Mouse (Mus musculus) intestine, postnatal 0 days (tissue): ENCODE measurements at regions not wholly inside any gene's neighbourhood (a gene's known extent, or its start where the extent isn't known, plus 50 kb on each side); places are given as distances from the start of the nearest gene placed in this dataset.

Experiments
- ATAC-seq: fragments of 200-750 bp; cut with Nextera tagmentation; 2 replicates; pipeline ENCODE4 v1.8.0; 2017; ENCODE audit warnings: mild to moderate bottlenecking, moderate TSS enrichment, moderate library complexity
- H3K27ac ChIP-seq: fragments of 300-500 bp; sonication (generic); 2 replicates; pipeline ENCODE4 v1.5.1; 2014; ENCODE audit warnings: mild to moderate bottlenecking, low read depth, low read length, moderate library complexity
- H3K27me3 ChIP-seq: fragments of 300-500 bp; sonication (generic); replicated peaks from 2 replicates; pipeline ENCODE4 v1.6.1; 2014; ENCODE audit warnings: low read length, mixed read lengths; ENCODE audit not compliant: control insufficient read depth, insufficient read depth
- H3K36me3 ChIP-seq: fragments of 300-500 bp; sonication (generic); 2 replicates; pipeline ENCODE4 v1.6.1; 2014; ENCODE audit warnings: mild to moderate bottlenecking, moderate library complexity; ENCODE audit not compliant: control insufficient read depth, insufficient read depth
- H3K4me1 ChIP-seq: fragments of 300-500 bp; sonication (generic); replicated peaks from 2 replicates; pipeline ENCODE4 v1.6.1; 2014; ENCODE audit warnings: antibody characterized with exemption, low read length, mixed read lengths; ENCODE audit not compliant: control insufficient read depth, insufficient read depth
- H3K4me2 ChIP-seq: fragments of 300-500 bp; sonication (generic); replicated peaks from 2 replicates; pipeline ENCODE4 v1.6.1; 2014; ENCODE audit warnings: low read depth, mild to moderate bottlenecking, moderate library complexity
- H3K4me3 ChIP-seq: fragments of 300-500 bp; sonication (generic); 2 replicates; pipeline ENCODE4 v1.5.1; 2014; ENCODE audit warnings: low read depth, low read length
- H3K9ac ChIP-seq: fragments of 300-500 bp; sonication (generic); 2 replicates; pipeline ENCODE4 v1.6.1; 2014; ENCODE audit warnings: mild to moderate bottlenecking, low read depth, low read length
- H3K9me3 ChIP-seq: fragments of 300-500 bp; sonication (generic); 2 replicates; pipeline ENCODE4 v1.6.1; 2016; ENCODE audit warnings: mixed run types; ENCODE audit not compliant: control insufficient read depth
- CTCF ChIP-seq: sonication (generic); IDR thresholded peaks from 2 replicates; pipeline ENCODE4 v1.5.1; 2016; ENCODE audit warnings: low read depth, mild to moderate bottlenecking, control low read depth, antibody characterized with exemption, moderate library complexity
- WGBS: fragments of 180-500 bp; shearing (Covaris S2); extraction: QIAGEN DNeasy Blood & Tissue Kit; methylation state at CpG from one replicate; pipeline ENCODE4 v1.1.7; 2014; 5-methylcytosine and 5-hydroxymethylcytosine counted together

- TF ChIP-seq CTCF, result no peak
- Histone ChIP-seq H3K4me3 (no peak overlapping the region), H3K4me2 (no peak overlapping the region), H3K9me3 (no peaks in the 10 kb centered on the region), H3K27me3 (no peaks in the 10 kb centered on the region), H3K36me3 (no peaks in the 10 kb centered on the region), H3K4me1 (no peaks in the 10 kb centered on the region), H3K27ac (no peak overlapping the region), H3K9ac (no peak overlapping the region)
- ATAC-seq, result no peak
- WGBS, result 40% methylated on average over 7 of the region's 7 CpGs
Measured at GRCm38 (mm10) chr10:91713529-91713928, 532.4 kb upstream of the Tmpo start.

GRCm38 (mm10) chr10:91706816-91707215 is 525.7 kb upstream of the Tmpo start:
- no peaks in the 10 kb centered on the region for H3K4me1 ChIP-seq
- no peak for TF ChIP-seq CTCF
- ATAC-seq, result no peak
- H3K36me3 ChIP-seq, result no peaks in the 10 kb centered on the region
- no peak overlapping the region for H3K4me2 ChIP-seq
- H3K27me3 ChIP-seq, result no peaks in the 10 kb centered on the region
- H3K9me3 ChIP-seq, result no peaks in the 10 kb centered on the region
- H3K9ac ChIP-seq, result no peak overlapping the region
- no peak overlapping the region for H3K27ac ChIP-seq
- H3K4me3 ChIP-seq, result no peak overlapping the region
- 93% methylated on average over 3 of the region's 3 CpGs for WGBS

- no peak overlapping the region for H3K27ac ChIP-seq
- H3K4me2 ChIP-seq, result no peak overlapping the region
- WGBS, result 61% methylated on average over 3 of the region's 3 CpGs
- no peaks in the 10 kb centered on the region for H3K4me1 ChIP-seq
- no peak overlapping the region for H3K4me3 ChIP-seq
- H3K9me3 ChIP-seq, result no peaks in the 10 kb centered on the region
- no peaks in the 10 kb centered on the region for H3K27me3 ChIP-seq
- ATAC-seq, result no peak
- no peak overlapping the region for H3K9ac ChIP-seq
- TF ChIP-seq CTCF, result no peak
- no peaks in the 10 kb centered on the region for H3K36me3 ChIP-seq
Measured at GRCm38 (mm10) chr10:91704751-91705150, 523.6 kb upstream of the Tmpo start.

GRCm38 (mm10) chr10:91701822-91702221 is 520.7 kb upstream of the Tmpo start:
- Histone ChIP-seq H3K27me3 (no peaks in the 10 kb centered on the region), H3K36me3 (no peaks in the 10 kb centered on the region), H3K27ac (no peak overlapping the region), H3K4me1 (no peaks in the 10 kb centered on the region), H3K4me3 (no peak overlapping the region), H3K4me2 (no peak overlapping the region), H3K9ac (no peak overlapping the region), H3K9me3 (no peaks in the 10 kb centered on the region)
- ATAC-seq, result no peak
- TF ChIP-seq CTCF, result no peak
- 78% methylated on average over 3 of the region's 3 CpGs for WGBS

- Histone ChIP-seq H3K9ac (no peak overlapping the region), H3K4me3 (no peak overlapping the region), H3K27me3 (no peaks in the 10 kb centered on the region), H3K36me3 (no peaks in the 10 kb centered on the region), H3K27ac (no peak overlapping the region), H3K4me2 (no peak overlapping the region), H3K4me1 (no peaks in the 10 kb centered on the region), H3K9me3 (no peaks in the 10 kb centered on the region)
- no peak for ATAC-seq
- no peak for TF ChIP-seq CTCF
- WGBS, result 61% methylated on average over 8 of the region's 8 CpGs
Measured at GRCm38 (mm10) chr10:91686082-91686618, 505.0 kb upstream of the Tmpo start.

GRCm38 (mm10) chr10:91685164-91686027 is 504.3 kb upstream of the Tmpo start:
- no peak for TF ChIP-seq CTCF
- no peaks in the 10 kb centered on the region for H3K27me3 ChIP-seq
- H3K27ac ChIP-seq, result no peak overlapping the region
- H3K4me1 ChIP-seq, result no peaks in the 10 kb centered on the region
- no peak overlapping the region for H3K4me2 ChIP-seq
- no peak overlapping the region for H3K9ac ChIP-seq
- ATAC-seq, result no peak
- no peaks in the 10 kb centered on the region for H3K9me3 ChIP-seq
- H3K36me3 ChIP-seq, result no peaks in the 10 kb centered on the region
- no peak overlapping the region for H3K4me3 ChIP-seq
- WGBS, result 54% methylated on average over 8 of the region's 8 CpGs
